Mouse (Mus musculus) heart, postnatal 0 days (tissue): Measurements from ENCODE around the gene Fryl. TPM values are rescaled to one million over a fixed set of nuclear protein-coding genes. Genes with fewer than 3 reads are reported as not detected.

Experiments
- ATAC-seq: fragments of 200-750 bp; cut with Nextera tagmentation; 2 replicates; pipeline ENCODE4 v1.8.0; 2017; ENCODE audit warnings: low read depth, moderate number of reproducible peaks, moderate library complexity; ENCODE audit not compliant: insufficient read depth
- DNase-seq: peaks from one replicate; pipeline ENCODE4 v3.0.0-alpha.2; 2016; ENCODE audit warnings: low spot score
- H3K27ac ChIP-seq: fragments of 300-500 bp; sonication (generic); 2 replicates; pipeline ENCODE4 v1.5.1; 2014; ENCODE audit warnings: low read depth, mild to moderate bottlenecking
- H3K27me3 ChIP-seq: fragments of 300-500 bp; sonication (generic); 2 replicates; pipeline ENCODE4 v1.6.1; 2014; ENCODE audit warnings: low read length, mixed read lengths; ENCODE audit not compliant: control insufficient read depth, insufficient read depth
- H3K36me3 ChIP-seq: fragments of 300-500 bp; sonication (generic); replicated peaks from 2 replicates; pipeline ENCODE4 v1.6.1; 2014; ENCODE audit warnings: low read length, mixed read lengths; ENCODE audit not compliant: control insufficient read depth, insufficient read depth
- H3K4me1 ChIP-seq: fragments of 300-500 bp; sonication (generic); 2 replicates; pipeline ENCODE4 v1.6.1; 2014; ENCODE audit warnings: antibody characterized with exemption; ENCODE audit not compliant: control insufficient read depth, insufficient read depth
- H3K4me2 ChIP-seq: fragments of 300-500 bp; sonication (generic); 2 replicates; pipeline ENCODE4 v1.6.1; 2014; ENCODE audit warnings: low read depth, mild to moderate bottlenecking, low read length, moderate library complexity
- H3K4me3 ChIP-seq: fragments of 300-500 bp; sonication (generic); 2 replicates; pipeline ENCODE4 v1.5.1; 2014; ENCODE audit warnings: low read depth, low read length
- H3K9ac ChIP-seq: fragments of 300-500 bp; sonication (generic); replicated peaks from 2 replicates; pipeline ENCODE4 v1.6.1; 2014; ENCODE audit warnings: low read depth, low read length, mixed read lengths
- H3K9me3 ChIP-seq: fragments of 300-500 bp; sonication (generic); replicated peaks from 2 replicates; pipeline ENCODE4 v1.6.1; 2016; ENCODE audit warnings: low read length; ENCODE audit not compliant: control insufficient read depth
- CTCF ChIP-seq: IDR thresholded peaks from 2 replicates; pipeline ENCODE4 v1.5.1; 2016; ENCODE audit warnings: antibody characterized with exemption, control low read depth, low read depth
- EP300 ChIP-seq: IDR thresholded peaks from 2 replicates; pipeline ENCODE4 v1.6.1; 2016; ENCODE audit warnings: antibody characterized with exemption, low read depth
- WGBS: fragments of 180-500 bp; shearing (Covaris S2); extraction: QIAGEN DNeasy Blood & Tissue Kit; methylation state at CpG from one replicate; pipeline ENCODE4 v1.1.7; 2014; 5-methylcytosine and 5-hydroxymethylcytosine counted together
- polyA plus RNA-seq: library from polyadenylated mRNA; unstranded; fragments of >200 nt; fragmentation: Nextera tagmentation; extraction: Ambion mirVana; gene quantifications from 2 replicates; pipeline ENCODE4 v1.2.1, GENCODE M21; 2015
- total RNA-seq: library from RNA; depleted of rRNA; stranded (reverse); fragments of >200 nt; gene quantifications from 2 replicates; pipeline ENCODE4 v1.2.3, GENCODE M21; 2014; ENCODE audit warnings: low replicate concordance

The Fryl gene
- total and polyA plus RNA-seq, 2 experiments from 2014 or later, result 19.3 to 43.0 TPM

DNA sequence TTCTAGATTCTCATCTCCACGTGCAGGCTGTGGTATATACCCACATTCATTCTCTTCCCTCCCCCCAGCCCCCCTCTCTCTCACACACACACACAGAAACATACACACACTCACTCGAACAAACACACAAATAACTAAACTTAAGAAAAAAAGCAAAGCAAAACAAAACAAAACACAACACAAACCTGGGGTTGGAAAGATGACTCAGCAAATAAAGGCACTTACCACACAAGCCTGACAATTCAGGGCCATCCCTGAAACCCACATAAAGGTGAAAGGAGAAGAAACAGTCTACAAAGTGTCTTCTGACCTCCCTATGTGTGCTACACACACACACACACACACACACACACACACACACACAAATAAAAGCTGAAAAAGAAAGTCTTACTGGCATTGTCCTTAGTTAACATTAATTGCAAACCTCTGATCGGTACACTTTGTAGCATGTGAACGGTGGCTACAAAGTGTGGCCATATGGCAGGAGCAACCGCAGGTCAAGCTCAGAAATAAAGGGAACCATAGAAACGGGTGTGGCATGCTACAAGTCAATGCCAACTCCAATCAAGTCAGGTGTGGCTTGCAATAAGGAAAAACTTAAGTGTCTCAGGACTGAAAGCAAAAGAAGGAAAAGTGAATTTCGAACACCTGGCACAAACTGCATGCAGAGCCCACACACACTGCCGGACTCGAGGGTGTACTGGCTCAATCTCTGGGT, 66.8 kb downstream of the Fryl start:
- WGBS, result 86% methylated on average over 9 of the region's 9 CpGs

DNA sequence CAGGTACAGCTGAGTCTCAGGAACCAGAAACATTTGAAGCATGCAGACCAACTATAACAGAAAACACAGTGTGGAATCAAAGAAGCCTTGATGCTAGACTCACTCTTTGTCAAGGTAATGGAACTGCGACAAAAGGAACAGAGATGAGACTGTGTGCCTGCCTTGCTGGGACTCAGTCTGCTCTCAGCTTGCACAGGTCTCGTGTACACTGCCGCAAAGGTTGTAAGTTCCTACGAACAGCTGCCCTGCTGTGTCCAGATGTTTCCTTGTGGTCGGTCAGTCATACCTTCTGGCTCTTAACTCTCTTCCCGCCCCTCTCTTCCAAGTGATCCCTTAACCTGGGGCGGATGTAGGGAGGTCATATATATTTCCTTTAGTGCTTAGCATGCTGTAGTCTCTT, 67.8 kb downstream of the Fryl start:
- H3K36me3 ChIP-seq, result no peaks in the 10 kb centered on the region
- peaks cover 14% of the 10 kb centered on the region; the same call in 1 of the 2 replicates for H3K4me1 ChIP-seq
- no peaks in the 10 kb centered on the region for H3K9me3 ChIP-seq
- H3K4me3 ChIP-seq, result no peak overlapping the region
- ATAC-seq (no peak), DNase-seq (no peak)
- no peak for TF ChIP-seq EP300
- TF ChIP-seq CTCF, result no peak
- H3K4me2 ChIP-seq, result no peak overlapping the region
- no peak overlapping the region for H3K27ac ChIP-seq
- 72% methylated on average over 7 of the region's 7 CpGs for WGBS
- H3K27me3 ChIP-seq, result no peaks in the 10 kb centered on the region
- no peak overlapping the region for H3K9ac ChIP-seq

More for the DNA sequence above, 66.8 kb downstream of the Fryl start:
- no peak overlapping the region for H3K4me2 ChIP-seq
- ATAC-seq (no peak), DNase-seq (no peak)
- H3K36me3 ChIP-seq, result no peaks in the 10 kb centered on the region
- TF ChIP-seq CTCF, result no peak
- H3K27me3 ChIP-seq, result no peaks in the 10 kb centered on the region
- no peak overlapping the region for H3K9ac ChIP-seq
- no peak overlapping the region for H3K4me3 ChIP-seq
- no peak overlapping the region for H3K27ac ChIP-seq
- peaks cover 20% of the 10 kb centered on the region; the same call in 1 of the 2 replicates for H3K4me1 ChIP-seq
- H3K9me3 ChIP-seq, result no peaks in the 10 kb centered on the region

DNA sequence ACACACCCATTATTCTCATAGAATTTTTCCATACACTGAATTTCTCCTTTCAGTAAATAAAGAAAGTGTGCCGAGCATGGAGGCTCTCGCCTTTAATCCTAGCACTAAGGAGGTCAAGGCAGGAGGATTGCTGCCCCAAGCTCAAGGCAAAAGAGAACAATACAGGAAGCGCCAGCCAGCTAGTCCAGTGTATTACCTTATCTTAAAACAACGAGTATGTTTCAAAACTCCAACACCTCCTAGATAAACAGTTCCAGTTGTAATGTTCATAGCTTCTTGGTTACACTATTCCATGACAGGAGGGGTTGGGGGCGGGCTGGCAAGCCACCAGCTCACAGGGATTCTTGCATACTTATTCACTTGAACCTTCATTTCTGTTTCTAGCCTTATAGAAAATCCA, 68.3 kb downstream of the Fryl start:
- Histone ChIP-seq H3K4me1 (peaks cover 10% of the 10 kb centered on the region; the same call in 1 of the 2 replicates), H3K27ac (no peak overlapping the region), H3K27me3 (no peaks in the 10 kb centered on the region), H3K4me2 (no peak overlapping the region), H3K9me3 (no peaks in the 10 kb centered on the region), H3K4me3 (no peak overlapping the region), H3K36me3 (no peaks in the 10 kb centered on the region), H3K9ac (no peak overlapping the region)
- no peak for TF ChIP-seq CTCF
- no peak for TF ChIP-seq EP300
- DNase-seq (no peak), ATAC-seq (no peak)
- 41% methylated on average over 5 of the region's 5 CpGs for WGBS

DNA sequence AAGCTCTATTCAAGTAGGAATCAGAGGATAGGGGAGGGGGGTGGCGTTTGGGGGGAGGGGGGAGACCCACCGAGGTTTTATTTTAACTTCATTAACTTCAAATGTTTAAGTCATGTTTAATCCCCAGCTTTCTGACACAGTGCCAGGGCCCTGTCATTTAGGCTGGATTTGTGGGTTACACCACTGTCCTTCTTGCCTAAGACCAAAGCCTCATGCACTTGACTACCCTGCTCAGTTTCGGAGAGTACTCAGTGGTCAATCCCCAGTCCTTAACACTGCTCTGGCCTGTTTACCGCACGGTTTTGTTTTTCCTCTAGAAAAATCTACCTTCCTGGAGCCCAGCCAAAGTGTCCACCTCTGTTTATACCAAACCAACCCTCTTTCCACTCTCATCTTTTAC, 69.5 kb downstream of the Fryl start:
- whole genome bisulfite sequencing, result 91% methylated on average over 5 of the region's 5 CpGs
- Histone ChIP-seq H3K4me2 (no peak overlapping the region), H3K4me1 (peaks cover 13% of the 10 kb centered on the region), H3K9me3 (no peaks in the 10 kb centered on the region), H3K9ac (no peak overlapping the region), H3K27me3 (no peaks in the 10 kb centered on the region), H3K36me3 (no peaks in the 10 kb centered on the region), H3K27ac (no peak overlapping the region), H3K4me3 (no peak overlapping the region)
- no peak for DNase-seq
- ATAC-seq, result no peak
- no peak for TF ChIP-seq CTCF

DNA sequence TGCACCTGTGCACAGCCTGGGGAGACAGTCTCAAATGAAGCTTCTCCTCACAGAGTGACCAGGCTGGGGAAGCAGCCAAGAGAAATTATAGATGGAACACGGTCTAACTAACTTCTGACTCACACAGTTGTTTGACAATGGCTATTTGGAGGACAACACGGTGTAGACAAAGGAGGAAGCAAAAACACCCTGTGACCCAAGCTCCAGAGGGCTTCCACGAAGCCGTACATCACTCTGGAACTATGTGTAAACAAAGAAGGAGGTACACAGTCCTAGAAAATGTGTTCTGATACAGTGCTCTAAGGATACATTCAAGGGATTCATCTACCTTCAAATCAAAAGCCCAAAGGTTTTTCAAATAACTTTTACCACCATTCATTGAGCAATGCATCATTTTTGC, 71.0 kb downstream of the Fryl start:
- Histone ChIP-seq H3K4me1 (peaks cover 13% of the 10 kb centered on the region), H3K27me3 (no peaks in the 10 kb centered on the region), H3K9ac (no peak overlapping the region), H3K27ac (no peak overlapping the region), H3K4me2 (no peak overlapping the region), H3K9me3 (no peaks in the 10 kb centered on the region), H3K4me3 (no peak overlapping the region), H3K36me3 (no peaks in the 10 kb centered on the region)
- TF ChIP-seq EP300 (no peak), CTCF (no peak)
- no peak for DNase-seq
- 78% methylated on average over 4 of the region's 4 CpGs for WGBS
- no peak for ATAC-seq
